Mouse (Mus musculus) forebrain, embryonic 16.5 days (tissue): Measurements from ENCODE around the gene Tmem189. TPM values are rescaled to one million over a fixed set of nuclear protein-coding genes. Genes with fewer than 3 reads are reported as not detected.

Experiments
- ATAC-seq: fragments of 200-750 bp; cut with Nextera tagmentation; 2 replicates; pipeline ENCODE4 v1.8.0; 2017; ENCODE audit warnings: mild to moderate bottlenecking, moderate library complexity
- H3K27ac ChIP-seq: fragments of 300-500 bp; sonication (generic); 2 replicates; pipeline ENCODE4 v1.5.1; 2014; ENCODE audit warnings: low read length, control low read depth
- H3K27me3 ChIP-seq: fragments of 300-500 bp; sonication (generic); replicated peaks from 2 replicates; pipeline ENCODE4 v1.6.1; 2014; ENCODE audit warnings: low read length; ENCODE audit not compliant: control insufficient read depth, insufficient read depth
- H3K36me3 ChIP-seq: fragments of 300-500 bp; sonication (generic); 2 replicates; pipeline ENCODE4 v1.6.1; 2014; ENCODE audit not compliant: control insufficient read depth, insufficient read depth
- H3K4me1 ChIP-seq: fragments of 300-500 bp; sonication (generic); replicated peaks from 2 replicates; pipeline ENCODE4 v1.6.1; 2014; ENCODE audit warnings: low read length; ENCODE audit not compliant: control insufficient read depth, insufficient read depth
- H3K4me2 ChIP-seq: fragments of 300-500 bp; sonication (generic); 2 replicates; pipeline ENCODE4 v1.6.1; 2014; ENCODE audit warnings: mild to moderate bottlenecking, low read length, control low read depth
- H3K4me3 ChIP-seq: fragments of 300-500 bp; sonication (generic); replicated peaks from 2 replicates; pipeline ENCODE4 v1.5.1; 2014; ENCODE audit warnings: mild to moderate bottlenecking, low read length, control low read depth
- H3K9ac ChIP-seq: fragments of 300-500 bp; sonication (generic); replicated peaks from 2 replicates; pipeline ENCODE4 v1.6.1; 2014; ENCODE audit warnings: low read depth, low read length, control low read depth
- H3K9me3 ChIP-seq: fragments of 300-500 bp; sonication (generic); 2 replicates; pipeline ENCODE4 v1.6.1; 2016; ENCODE audit warnings: low read length; ENCODE audit not compliant: control insufficient read depth
- WGBS: fragments of 180-500 bp; shearing (Covaris S2); extraction: QIAGEN DNeasy Blood & Tissue Kit; methylation state at CpG from one replicate; pipeline ENCODE4 v1.1.7; 2014; 5-methylcytosine and 5-hydroxymethylcytosine counted together
- polyA plus RNA-seq: library from polyadenylated mRNA; unstranded; fragments of >200 nt; fragmentation: Nextera tagmentation; extraction: Ambion mirVana; gene quantifications from 2 replicates; pipeline ENCODE4 v1.2.1, GENCODE M21; 2015

Gene Tmem189
- polyA plus RNA-seq, 1 experiment from 2014 or later, result 30.2 TPM

GRCm38 (mm10) chr2:167611287-167611686 lies 78.3 kb downstream of the Tmem189 start:
- Histone ChIP-seq H3K9ac (no peak overlapping the region), H3K27me3 (no peaks in the 10 kb centered on the region), H3K36me3 (peaks cover 26% of the 10 kb centered on the region), H3K27ac (no peak overlapping the region), H3K4me2 (no peak overlapping the region), H3K4me3 (no peak overlapping the region), H3K4me1 (no peaks in the 10 kb centered on the region), H3K9me3 (no peaks in the 10 kb centered on the region)
- 94% methylated on average over 10 of the region's 10 CpGs for WGBS
- ATAC-seq, result no peak

DNA sequence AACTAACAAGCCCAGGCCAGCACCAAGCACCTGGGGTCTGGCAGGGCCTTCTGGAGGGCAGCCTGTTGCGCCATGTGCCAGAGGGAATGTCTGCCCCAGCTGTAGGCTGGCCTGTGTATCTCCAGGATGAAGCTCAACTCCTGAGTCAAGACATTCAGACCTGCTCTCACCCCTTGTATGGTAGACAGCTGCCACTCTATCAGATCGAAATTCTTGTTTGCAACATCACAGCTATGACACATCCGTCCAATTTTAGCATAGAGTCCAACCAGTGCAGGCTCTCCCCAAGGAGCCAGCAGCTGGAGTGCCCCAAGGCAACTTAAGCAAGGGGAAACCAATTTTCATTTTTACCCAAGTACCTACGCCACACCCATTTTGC lies 82.9 kb downstream of the Tmem189 start:
- 93% methylated on average over 4 of the region's 4 CpGs for WGBS

GRCm38 (mm10) chr2:167605817-167606744 lies 83.5 kb downstream of the Tmem189 start:
- WGBS, result 82% methylated on average over 17 of the region's 17 CpGs
- H3K9ac ChIP-seq, result no peak overlapping the region
- peaks cover 2% of the 10 kb centered on the region; the same call in 1 of the 2 replicates for H3K4me1 ChIP-seq
- no peaks in the 10 kb centered on the region for H3K27me3 ChIP-seq
- peaks cover 7% of the 10 kb centered on the region; the same call in 1 of the 2 replicates for H3K36me3 ChIP-seq
- H3K4me2 ChIP-seq, result no peak overlapping the region
- no peak for ATAC-seq
- H3K27ac ChIP-seq, result no peak overlapping the region
- H3K4me3 ChIP-seq, result no peak overlapping the region
- no peaks in the 10 kb centered on the region for H3K9me3 ChIP-seq

More for the DNA sequence above, 82.9 kb downstream of the Tmem189 start:
- H3K9me3 ChIP-seq, result no peaks in the 10 kb centered on the region
- no peak overlapping the region for H3K4me2 ChIP-seq
- peaks cover 7% of the 10 kb centered on the region; the same call in 1 of the 2 replicates for H3K36me3 ChIP-seq
- no peaks in the 10 kb centered on the region for H3K27me3 ChIP-seq
- H3K4me1 ChIP-seq, result peaks cover 2% of the 10 kb centered on the region; the same call in 1 of the 2 replicates
- no peak overlapping the region for H3K9ac ChIP-seq
- no peak for ATAC-seq
- no peak overlapping the region for H3K4me3 ChIP-seq
- no peak overlapping the region for H3K27ac ChIP-seq

DNA sequence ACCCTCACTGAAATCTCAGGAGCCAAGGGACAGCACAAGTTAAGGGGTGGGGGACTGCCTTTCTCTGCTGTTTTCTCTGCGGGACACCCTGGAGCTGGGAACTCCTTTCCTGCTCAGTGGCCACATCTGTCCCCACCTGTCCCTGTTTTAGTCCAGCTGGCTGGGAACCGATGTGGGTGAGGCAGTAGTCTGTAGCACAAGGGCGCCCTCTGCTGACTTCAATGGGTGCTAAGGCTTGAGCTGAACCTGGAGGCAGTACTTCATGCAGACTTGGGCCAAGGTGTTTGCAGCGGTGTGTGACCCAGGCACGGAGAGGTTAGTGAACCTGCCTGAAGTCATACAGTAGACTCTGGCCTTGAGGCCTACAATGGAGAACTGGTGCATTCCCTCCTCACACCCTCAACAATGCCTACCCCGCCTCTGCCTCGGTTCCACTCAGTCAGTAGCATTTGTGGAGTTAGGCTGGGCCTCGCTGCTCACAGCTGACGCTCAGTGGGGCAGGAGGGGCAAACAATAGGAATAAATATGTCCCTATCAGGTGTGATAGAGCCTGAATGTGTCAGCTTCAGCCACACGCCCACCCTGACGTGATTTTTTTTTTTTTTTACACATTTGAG lies 84.3 kb downstream of the Tmem189 start:
- H3K9me3 ChIP-seq, result no peaks in the 10 kb centered on the region
- peaks cover 2% of the 10 kb centered on the region; the same call in 1 of the 2 replicates for H3K4me1 ChIP-seq
- peaks cover 7% of the 10 kb centered on the region; the same call in 1 of the 2 replicates for H3K36me3 ChIP-seq
- ATAC-seq, result peak; percentile 67
- H3K4me2 ChIP-seq, result no peak overlapping the region
- no peaks in the 10 kb centered on the region for H3K27me3 ChIP-seq
- no peak overlapping the region for H3K27ac ChIP-seq
- H3K4me3 ChIP-seq, result no peak overlapping the region
- H3K9ac ChIP-seq, result no peak overlapping the region
- WGBS, result 26% methylated on average over 11 of the region's 11 CpGs

- no peak for ATAC-seq
- WGBS, result 55% methylated on average over 5 of the region's 5 CpGs
- Histone ChIP-seq H3K27me3 (no peaks in the 10 kb centered on the region), H3K4me3 (no peak overlapping the region), H3K4me2 (no peak overlapping the region), H3K4me1 (peaks cover 2% of the 10 kb centered on the region; the same call in 1 of the 2 replicates), H3K36me3 (no peaks in the 10 kb centered on the region), H3K9me3 (no peaks in the 10 kb centered on the region), H3K9ac (no peak overlapping the region), H3K27ac (no peak overlapping the region)
Measured at GRCm38 (mm10) chr2:167602978-167603377, 86.6 kb downstream of the Tmem189 start.

GRCm38 (mm10) chr2:167602364-167602763 lies 87.3 kb downstream of the Tmem189 start:
- Histone ChIP-seq H3K36me3 (no peaks in the 10 kb centered on the region), H3K9ac (no peak overlapping the region), H3K27ac (no peak overlapping the region), H3K9me3 (no peaks in the 10 kb centered on the region), H3K4me1 (peaks cover 5% of the 10 kb centered on the region), H3K27me3 (no peaks in the 10 kb centered on the region), H3K4me2 (no peak overlapping the region), H3K4me3 (no peak overlapping the region)
- ATAC-seq, result no peak
- WGBS, result 78% methylated on average over 2 of the region's 2 CpGs

DNA sequence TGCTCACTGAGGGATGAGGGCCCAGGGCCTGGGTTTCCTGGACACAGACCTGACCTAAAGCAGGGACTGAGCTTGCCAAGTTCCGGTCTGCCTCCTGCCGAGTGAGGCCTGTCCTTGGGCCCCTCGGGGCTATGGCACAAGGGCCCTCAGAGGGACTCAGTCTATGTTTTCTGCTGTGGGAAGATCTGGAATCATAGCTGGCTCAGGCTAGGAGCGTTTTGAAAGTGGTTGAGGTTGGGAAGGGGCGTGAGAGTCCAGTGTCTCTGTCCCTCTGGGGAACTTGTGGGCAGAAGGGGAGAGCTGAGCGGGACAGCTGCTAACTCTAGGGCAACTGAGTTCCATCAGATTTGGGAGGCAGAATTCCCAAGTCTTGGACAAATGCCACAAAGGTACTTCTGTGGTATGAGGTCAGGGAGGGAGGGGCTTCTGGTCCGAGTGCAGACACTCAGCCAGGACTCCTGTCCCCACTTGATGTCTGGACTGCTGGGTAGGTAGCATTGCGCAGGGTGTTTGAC lies 89.1 kb downstream of the Tmem189 start:
- Histone ChIP-seq H3K36me3 (no peaks in the 10 kb centered on the region), H3K4me3 (no peak overlapping the region), H3K27ac (no peak overlapping the region), H3K27me3 (no peaks in the 10 kb centered on the region), H3K4me2 (no peak overlapping the region), H3K9me3 (no peaks in the 10 kb centered on the region), H3K9ac (no peak overlapping the region), H3K4me1 (peaks cover 8% of the 10 kb centered on the region)
- 75% methylated on average over 8 of the region's 8 CpGs for WGBS
- no peak for ATAC-seq

- Histone ChIP-seq H3K27ac (no peak overlapping the region), H3K4me2 (no peak overlapping the region), H3K36me3 (no peaks in the 10 kb centered on the region), H3K9ac (no peak overlapping the region), H3K27me3 (no peaks in the 10 kb centered on the region), H3K4me3 (no peak overlapping the region), H3K9me3 (no peaks in the 10 kb centered on the region), H3K4me1 (peaks cover 5% of the 10 kb centered on the region)
- ATAC-seq, result no peak
- WGBS, result 64% methylated on average over 6 of the region's 6 CpGs
Measured at GRCm38 (mm10) chr2:167599917-167600316, 89.7 kb downstream of the Tmem189 start.

DNA sequence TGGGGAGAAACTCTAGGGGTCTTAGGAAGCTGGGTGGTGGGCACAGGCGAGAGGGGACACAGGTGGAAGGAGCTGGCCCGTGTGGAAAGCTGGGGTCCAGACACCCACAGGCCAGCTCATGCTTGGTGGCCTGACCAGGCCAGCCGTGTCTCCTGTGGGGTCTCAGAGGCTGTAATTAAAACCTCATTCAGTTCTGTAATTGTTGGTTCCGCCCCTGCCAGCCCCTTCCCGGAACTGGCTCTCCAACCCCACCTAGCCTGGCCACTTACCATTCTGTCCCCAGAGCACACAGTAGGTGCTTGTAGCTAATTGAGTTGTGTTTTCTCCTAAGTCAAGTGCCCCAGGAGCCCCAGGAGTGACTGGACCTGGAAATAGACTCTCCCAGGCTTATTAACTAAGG lies 90.4 kb downstream of the Tmem189 start:
- H3K4me2 ChIP-seq, result no peak overlapping the region
- no peaks in the 10 kb centered on the region for H3K9me3 ChIP-seq
- ATAC-seq, result no peak
- WGBS, result 60% methylated on average over 5 of the region's 5 CpGs
- H3K36me3 ChIP-seq, result no peaks in the 10 kb centered on the region
- H3K9ac ChIP-seq, result no peak overlapping the region
- H3K27me3 ChIP-seq, result no peaks in the 10 kb centered on the region
- H3K4me3 ChIP-seq, result no peak overlapping the region
- H3K27ac ChIP-seq, result no peak overlapping the region
- peaks cover 11% of the 10 kb centered on the region for H3K4me1 ChIP-seq
